Mouse (Mus musculus) heart, postnatal 0 days (tissue): ENCODE measurements around the gene Plekha6. TPM values are rescaled to one million over a fixed set of nuclear protein-coding genes. Genes with fewer than 3 reads are reported as not detected.
A peak's percentile ranks its signal among the peaks of the same experiment; 100 is the strongest.

Experiments
- ATAC-seq: fragments of 200-750 bp; cut with Nextera tagmentation; 2 replicates; pipeline ENCODE4 v1.8.0; 2017; ENCODE audit warnings: low read depth, moderate number of reproducible peaks, moderate library complexity; ENCODE audit not compliant: insufficient read depth
- DNase-seq: peaks from one replicate; pipeline ENCODE4 v3.0.0-alpha.2; 2016; ENCODE audit warnings: low spot score
- H3K27ac ChIP-seq: fragments of 300-500 bp; sonication (generic); 2 replicates; pipeline ENCODE4 v1.5.1; 2014; ENCODE audit warnings: low read depth, mild to moderate bottlenecking
- H3K27me3 ChIP-seq: fragments of 300-500 bp; sonication (generic); 2 replicates; pipeline ENCODE4 v1.6.1; 2014; ENCODE audit warnings: low read length, mixed read lengths; ENCODE audit not compliant: control insufficient read depth, insufficient read depth
- H3K36me3 ChIP-seq: fragments of 300-500 bp; sonication (generic); replicated peaks from 2 replicates; pipeline ENCODE4 v1.6.1; 2014; ENCODE audit warnings: low read length, mixed read lengths; ENCODE audit not compliant: control insufficient read depth, insufficient read depth
- H3K4me1 ChIP-seq: fragments of 300-500 bp; sonication (generic); 2 replicates; pipeline ENCODE4 v1.6.1; 2014; ENCODE audit warnings: antibody characterized with exemption; ENCODE audit not compliant: control insufficient read depth, insufficient read depth
- H3K4me2 ChIP-seq: fragments of 300-500 bp; sonication (generic); 2 replicates; pipeline ENCODE4 v1.6.1; 2014; ENCODE audit warnings: low read depth, mild to moderate bottlenecking, low read length, moderate library complexity
- H3K4me3 ChIP-seq: fragments of 300-500 bp; sonication (generic); 2 replicates; pipeline ENCODE4 v1.5.1; 2014; ENCODE audit warnings: low read depth, low read length
- H3K9ac ChIP-seq: fragments of 300-500 bp; sonication (generic); replicated peaks from 2 replicates; pipeline ENCODE4 v1.6.1; 2014; ENCODE audit warnings: low read depth, low read length, mixed read lengths
- H3K9me3 ChIP-seq: fragments of 300-500 bp; sonication (generic); replicated peaks from 2 replicates; pipeline ENCODE4 v1.6.1; 2016; ENCODE audit warnings: low read length; ENCODE audit not compliant: control insufficient read depth
- CTCF ChIP-seq: IDR thresholded peaks from 2 replicates; pipeline ENCODE4 v1.5.1; 2016; ENCODE audit warnings: antibody characterized with exemption, control low read depth, low read depth
- EP300 ChIP-seq: IDR thresholded peaks from 2 replicates; pipeline ENCODE4 v1.6.1; 2016; ENCODE audit warnings: antibody characterized with exemption, low read depth
- WGBS: fragments of 180-500 bp; shearing (Covaris S2); extraction: QIAGEN DNeasy Blood & Tissue Kit; methylation state at CpG from one replicate; pipeline ENCODE4 v1.1.7; 2014; 5-methylcytosine and 5-hydroxymethylcytosine counted together
- polyA plus RNA-seq: library from polyadenylated mRNA; unstranded; fragments of >200 nt; fragmentation: Nextera tagmentation; extraction: Ambion mirVana; gene quantifications from 2 replicates; pipeline ENCODE4 v1.2.1, GENCODE M21; 2015
- total RNA-seq: library from RNA; depleted of rRNA; stranded (reverse); fragments of >200 nt; gene quantifications from 2 replicates; pipeline ENCODE4 v1.2.3, GENCODE M21; 2014; ENCODE audit warnings: low replicate concordance

The Plekha6 gene
- total and polyA plus RNA-seq, 2 experiments from 2014 or later = 7.0 to 36.1 TPM

DNA sequence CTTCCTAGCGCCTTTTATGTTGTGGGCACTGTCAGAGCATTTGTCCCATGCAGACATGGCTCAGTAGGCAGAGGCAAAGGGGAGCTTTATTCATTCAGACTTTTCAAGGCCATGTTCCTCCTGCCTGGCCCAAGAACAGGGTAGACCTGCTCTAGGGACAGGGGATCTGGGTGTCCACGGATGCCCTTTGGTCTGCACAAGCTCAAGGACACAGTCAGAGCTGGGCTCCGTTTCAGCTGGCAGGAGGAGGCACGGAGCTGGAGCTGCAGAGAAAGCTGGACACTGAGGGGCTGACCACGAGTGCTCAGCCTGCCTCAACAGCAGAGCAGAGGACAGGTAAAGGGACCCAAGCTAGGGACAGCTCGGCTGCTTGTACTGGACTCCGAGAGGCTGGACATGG lies 46.8 kb downstream of the Plekha6 start:
- no peak for DNase-seq
- TF ChIP-seq CTCF = no peak
- no peak for TF ChIP-seq EP300
- 0 out of 2 replicates have a peak overlapping the region, but pooled peaks have one; percentile 0 for H3K9ac ChIP-seq
- peak overlapping the region; percentile 21 for H3K27ac ChIP-seq
- H3K4me3 ChIP-seq = no peak overlapping the region
- H3K4me2 ChIP-seq = no peak overlapping the region
- peak; percentile 60 for ATAC-seq
- H3K4me1 ChIP-seq = peaks cover 13% of the 10 kb centered on the region; the same call in 1 of the 2 replicates
- no peaks in the 10 kb centered on the region for H3K27me3 ChIP-seq
- H3K9me3 ChIP-seq = no peaks in the 10 kb centered on the region
- no peaks in the 10 kb centered on the region for H3K36me3 ChIP-seq
- 59% methylated on average over 7 of the region's 7 CpGs for WGBS

DNA sequence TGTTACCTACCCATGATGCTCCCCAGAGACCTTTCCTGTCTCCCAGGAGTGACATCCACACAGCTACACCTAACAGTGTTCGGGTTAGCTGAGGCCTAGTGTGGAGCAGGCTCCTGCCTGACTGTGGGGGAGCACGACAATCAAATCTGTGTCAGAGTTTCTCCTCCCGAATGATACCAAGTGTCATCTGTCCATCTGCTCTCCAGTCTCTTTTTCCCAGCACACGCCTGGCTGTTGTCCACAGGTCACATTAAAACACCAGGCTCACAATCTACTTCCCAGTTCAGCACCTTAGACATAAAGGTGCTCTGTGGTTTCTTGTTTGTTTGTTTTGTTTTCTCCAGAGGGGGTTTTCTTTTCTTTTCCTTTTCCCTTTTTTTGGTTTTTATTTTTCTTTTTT lies 48.3 kb downstream of the Plekha6 start:
- Histone ChIP-seq H3K4me3 (no peak overlapping the region), H3K9me3 (no peaks in the 10 kb centered on the region), H3K27me3 (no peaks in the 10 kb centered on the region), H3K36me3 (no peaks in the 10 kb centered on the region), H3K4me2 (no peak overlapping the region), H3K9ac (no peak overlapping the region), H3K27ac (no peak overlapping the region), H3K4me1 (peaks cover 15% of the 10 kb centered on the region; the same call in 1 of the 2 replicates)
- TF ChIP-seq EP300 = no peak
- no peak for TF ChIP-seq CTCF
- DNase-seq (no peak), ATAC-seq (no peak)
- WGBS = 85% methylated on average over 4 of the region's 4 CpGs

DNA sequence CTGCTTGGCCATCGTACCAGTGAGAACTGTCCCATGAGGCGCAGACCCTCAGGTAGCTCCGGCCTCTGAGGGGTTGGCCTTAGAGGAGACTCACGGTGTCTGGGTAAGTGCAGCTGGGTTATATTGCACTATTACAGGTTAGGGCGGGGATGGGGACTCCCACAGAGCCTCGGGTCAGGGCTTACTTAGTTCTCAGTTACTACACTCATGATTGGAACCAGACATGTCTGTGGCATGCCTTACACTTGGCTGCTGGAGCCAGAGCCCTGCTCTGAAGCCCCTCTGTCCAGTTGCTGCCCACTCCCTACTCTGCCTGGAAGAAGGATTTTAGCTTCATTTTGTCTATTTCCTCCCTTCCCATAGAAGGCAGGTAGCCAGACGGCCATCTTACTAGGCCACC lies 49.1 kb downstream of the Plekha6 start:
- Histone ChIP-seq H3K27ac (no peak overlapping the region), H3K4me2 (no peak overlapping the region), H3K27me3 (no peaks in the 10 kb centered on the region), H3K9me3 (no peaks in the 10 kb centered on the region), H3K4me1 (peaks cover 15% of the 10 kb centered on the region; the same call in 1 of the 2 replicates), H3K9ac (no peak overlapping the region), H3K4me3 (no peak overlapping the region), H3K36me3 (no peaks in the 10 kb centered on the region)
- WGBS = 78% methylated on average over 7 of the region's 7 CpGs
- DNase-seq (no peak), ATAC-seq (no peak)
- TF ChIP-seq CTCF (no peak), EP300 (no peak)

GRCm38 (mm10) chr1:133213901-133214300 lies 49.9 kb downstream of the Plekha6 start:
- no peaks in the 10 kb centered on the region for H3K36me3 ChIP-seq
- 95% methylated on average over 4 of the region's 4 CpGs for WGBS
- ATAC-seq (no peak), DNase-seq (no peak)
- peaks cover 15% of the 10 kb centered on the region; the same call in 1 of the 2 replicates for H3K4me1 ChIP-seq
- no peak overlapping the region for H3K9ac ChIP-seq
- H3K27me3 ChIP-seq = no peaks in the 10 kb centered on the region
- TF ChIP-seq CTCF (no peak), EP300 (no peak)
- H3K27ac ChIP-seq = no peak overlapping the region
- no peaks in the 10 kb centered on the region for H3K9me3 ChIP-seq
- no peak overlapping the region for H3K4me2 ChIP-seq
- H3K4me3 ChIP-seq = no peak overlapping the region

GRCm38 (mm10) chr1:133214672-133215359 lies 50.8 kb downstream of the Plekha6 start:
- Histone ChIP-seq H3K27me3 (no peaks in the 10 kb centered on the region), H3K4me2 (no peak overlapping the region), H3K9me3 (no peaks in the 10 kb centered on the region), H3K27ac (no peak overlapping the region), H3K36me3 (no peaks in the 10 kb centered on the region), H3K9ac (no peak overlapping the region), H3K4me1 (peaks cover 14% of the 10 kb centered on the region; the same call in 1 of the 2 replicates), H3K4me3 (no peak overlapping the region)
- DNase-seq (no peak), ATAC-seq (no peak)
- 58% methylated on average over 7 of the region's 7 CpGs for WGBS
- TF ChIP-seq EP300 (no peak), CTCF (no peak)

GRCm38 (mm10) chr1:133215360-133215700 lies 51.3 kb downstream of the Plekha6 start:
- Histone ChIP-seq H3K27me3 (no peaks in the 10 kb centered on the region), H3K9ac (no peak overlapping the region), H3K36me3 (no peaks in the 10 kb centered on the region), H3K4me3 (no peak overlapping the region), H3K4me2 (no peak overlapping the region), H3K27ac (no peak overlapping the region), H3K4me1 (peaks cover 10% of the 10 kb centered on the region; the same call in 1 of the 2 replicates), H3K9me3 (no peaks in the 10 kb centered on the region)
- DNase-seq (no peak), ATAC-seq (no peak)
- 82% methylated on average over 3 of the region's 3 CpGs for WGBS
- TF ChIP-seq EP300 (no peak), CTCF (no peak)
